13 mouse cellular contexts compared by ENCODE assay signal in genomic region chr19:25411353-25411752, GRCm38 (mm10).
A peak's percentile ranks its signal among the peaks of the same experiment; 100 is the strongest.
DNase-seq lines count a peak whose midpoint lies in the region; ATAC-seq lines count a peak whose summit lies in the region.
"Had no signal": no experiment of that assay in that cellular context is flagged by ENCODE, and none has a peak within 500 bp of the region (broad histone marks: within the 10 kb centered on the region; RNA-seq: fewer than 3 reads in every experiment).

No protein-coding gene starts in this region.

- H3K4me1 ChIP-seq in hindbrain, embryonic 10.5 days (replicated peaks): peaks cover 19% of the 10 kb centered on the region

- WGBS in hindbrain, embryonic 10.5 days: 90% methylated on average over 17 of the region's 17 CpGs

- intact Hi-C loops in heart, postnatal 14 days (cut with DNase I): no loop called here

- no peaks in the 10 kb centered on the region for H3K9me3 ChIP-seq in hindbrain, embryonic 10.5 days

- H3K27ac ChIP-seq in hindbrain, embryonic 10.5 days: no peak overlapping the region
- H3K27ac ChIP-seq: hindbrain, embryonic 14.5 days had no signal

- H3K36me3 ChIP-seq in hindbrain, embryonic 10.5 days: peaks cover 33% of the 10 kb centered on the region

- ATAC-seq in frontal cortex, adult (ENCODE audit: low TSS enrichment): peak; percentile 85
- ATAC-seq: CD4-positive, CD25-positive, alpha-beta regulatory T cell, adult 4 months had no signal

- H3K27me3 ChIP-seq in hindbrain, embryonic 10.5 days (ENCODE audit: insufficient read depth, poor library complexity, severe bottlenecking): peaks cover 1% of the 10 kb centered on the region; the same call in 1 of the 2 replicates

- no peak for DNase-seq in frontal cortex, postnatal 10 days (ENCODE audit: low spot score in 2 of 2)
- DNase-seq in heart, adult 18-20 months: peak; percentile 61 to 64
- peak; percentile 45 to 50 for DNase-seq in heart, postnatal 14 days
- DNase-seq in lung, postnatal 36 days: peak; percentile 27
- no peak for DNase-seq in hindbrain, embryonic 10.5 days (ENCODE audit: low spot score)
- no peak for DNase-seq in T-cell, adult 2 months (ENCODE audit: low spot score)
- DNase-seq in cerebellum, adult 18-20 months: no peak
- DNase-seq: cerebellum, adult 2 months; retina, postnatal 1 day had no signal

- H3K4me3 ChIP-seq in hindbrain, embryonic 10.5 days: no peak overlapping the region
- H3K4me3 ChIP-seq: myocyte had no signal

Comparison
In these comparisons a context has a peak if more than half of its experiments do, and no peak if none do; other contexts are left out.
1. DNase-seq: peak in heart, adult 18-20 months (2 of 2), heart, postnatal 14 days (2 of 2) and lung, postnatal 36 days (single experiment); none in frontal cortex, postnatal 10 days (0 of 2), hindbrain, embryonic 10.5 days (single experiment), T-cell, adult 2 months (single experiment) and cerebellum, adult 18-20 months (0 of 2).